Mouse (Mus musculus) spleen, embryonic (tissue): ENCODE measurements around the gene Slc37a1.

Experiments
- CTCF ChIA-PET: fragments of 350-600 bp; sonication (Branson Sonifier 250); formaldehyde crosslinking; loops from one replicate; lab custom pipeline; 2022; lab: Charles Lee

Slc37a1 gene

GRCm38 (mm10) chr17:31286492-31286891 lies at the start of gene Slc37a1:
Gene Slc37a1, plus strand, starts transcription at chr17:31286792.
- CTCF ChIA-PET: interaction anchor here (0.6 kb wide), 2 partner anchors 228 to 237 kb away, joined by 3 read pairs; no protein-coding TSS in a partner anchor

GRCm38 (mm10) chr17:31238234-31239020 lies 48.2 kb upstream of the Slc37a1 start:
- CTCF ChIA-PET: no interaction called here

GRCm38 (mm10) chr17:31241156-31241555 lies 45.4 kb upstream of the Slc37a1 start:
- CTCF ChIA-PET: interaction anchor here (0.6 to 1.0 kb wide), 2 partner anchors 38 to 122 kb away, joined by 3 to 5 read pairs; no protein-coding TSS in a partner anchor

- CTCF ChIA-PET: interaction anchor here (0.6 to 0.7 kb wide), 2 partner anchors 126 to 1065 kb away, joined by 3 to 13 read pairs; no protein-coding TSS in a partner anchor
These were observed 43.8 kb upstream of the Slc37a1 start for GRCm38 (mm10) chr17:31242764-31243163.

GRCm38 (mm10) chr17:31245321-31245720 lies 41.3 kb upstream of the Slc37a1 start:
- CTCF ChIA-PET: interaction anchor here (0.7 kb wide), 1 partner anchor 25 kb away, joined by 3 read pairs; no protein-coding TSS in a partner anchor

- CTCF ChIA-PET: no interaction called here
These were observed 39.4 kb upstream of the Slc37a1 start for GRCm38 (mm10) chr17:31247144-31247543.

GRCm38 (mm10) chr17:31253951-31254350 lies 32.6 kb upstream of the Slc37a1 start:
- CTCF ChIA-PET: interaction anchor here (0.6 kb wide), 1 partner anchor 60 kb away, joined by 3 read pairs; no protein-coding TSS in a partner anchor

GRCm38 (mm10) chr17:31254463-31254931 lies 32.1 kb upstream of the Slc37a1 start:
- CTCF ChIA-PET: interaction anchor here (0.6 to 1.0 kb wide), 2 partner anchors 22 to 61 kb away, joined by 3 read pairs; no protein-coding TSS in a partner anchor

GRCm38 (mm10) chr17:31257149-31257548 lies 29.4 kb upstream of the Slc37a1 start:
- CTCF ChIA-PET: interaction anchor here (0.7 kb wide), 1 partner anchor 183 kb away, joined by 3 read pairs; no protein-coding TSS in a partner anchor

GRCm38 (mm10) chr17:31257898-31258297 lies 28.7 kb upstream of the Slc37a1 start:
- CTCF ChIA-PET: interaction anchor here (0.7 kb wide), 1 partner anchor 136 kb away, joined by 3 read pairs; no protein-coding TSS in a partner anchor

- CTCF ChIA-PET: interaction anchor here (0.6 to 0.7 kb wide), 2 partner anchors 38 to 287 kb away, joined by 5 to 7 read pairs; no protein-coding TSS in a partner anchor
These were observed 28.2 kb upstream of the Slc37a1 start for GRCm38 (mm10) chr17:31258310-31258865.

GRCm38 (mm10) chr17:31259145-31259544 lies 27.4 kb upstream of the Slc37a1 start:
- CTCF ChIA-PET: interaction anchor here (0.7 kb wide), 1 partner anchor 286 kb away, joined by 5 read pairs; no protein-coding TSS in a partner anchor

GRCm38 (mm10) chr17:31259825-31260224 lies 26.8 kb upstream of the Slc37a1 start:
- CTCF ChIA-PET: no interaction called here

GRCm38 (mm10) chr17:31260430-31260829 lies 26.2 kb upstream of the Slc37a1 start:
- CTCF ChIA-PET: no interaction called here

GRCm38 (mm10) chr17:31261352-31261751 lies 25.2 kb upstream of the Slc37a1 start:
- CTCF ChIA-PET: no interaction called here

GRCm38 (mm10) chr17:31262715-31263114 lies 23.9 kb upstream of the Slc37a1 start:
- CTCF ChIA-PET: no interaction called here

GRCm38 (mm10) chr17:31263770-31264169 lies 22.8 kb upstream of the Slc37a1 start:
- CTCF ChIA-PET: no interaction called here

GRCm38 (mm10) chr17:31264372-31264771 lies 22.2 kb upstream of the Slc37a1 start:
- CTCF ChIA-PET: interaction anchor here (0.5 to 0.8 kb wide), 4 partner anchors 13 to 1126 kb away, joined by 3 to 5 read pairs (median 3); partner anchors contain the start of gene Rsph1

- CTCF ChIA-PET: interaction anchor here (0.8 kb wide), 1 partner anchor 12 kb away, joined by 3 read pairs; the partner anchor contains the start of gene Rsph1
These were observed 21.4 kb upstream of the Slc37a1 start for GRCm38 (mm10) chr17:31265171-31265572.

- CTCF ChIA-PET: no interaction called here
These were observed 20.8 kb upstream of the Slc37a1 start for GRCm38 (mm10) chr17:31265831-31266230.

- CTCF ChIA-PET: no interaction called here
These were observed 20.2 kb upstream of the Slc37a1 start for GRCm38 (mm10) chr17:31266321-31266950.
